7 mouse cellular contexts compared by ENCODE assay signal in genomic region chr1:155973068-155973718, GRCm38 (mm10). TPM values are rescaled to one million over a fixed set of nuclear protein-coding genes. Genes with fewer than 3 reads are reported as not detected.
A peak's percentile ranks its signal among the peaks of the same experiment; 100 is the strongest.
DNase-seq lines count a peak whose midpoint lies in the region; ATAC-seq lines count a peak whose summit lies in the region.

TSS of gene Cep350 (minus strand) at chr1:155973255.

- DNase-seq in adrenal gland, postnatal 14 days: peak; percentile 98
- DNase-seq in embryonic facial prominence, embryonic 11.5 days (ENCODE audit: low spot score): peak; percentile 97
- peak; percentile 97 for DNase-seq in kidney, adult 11 months
- DNase-seq in limb, embryonic 10.5 days (ENCODE audit: low spot score): peak; percentile 96
- peak; percentile 91 for DNase-seq in spleen, adult 12 weeks (ENCODE audit: low spot score)

- peak within 1 kb of the TSS; percentile 94 for H3K9ac ChIP-seq in embryonic facial prominence, embryonic 11.5 days (replicated peaks; ENCODE audit: low read length)
- H3K9ac ChIP-seq in midbrain, embryonic 13.5 days (replicated peaks): peak within 1 kb of the TSS; percentile 98

- peak; percentile 99 for ATAC-seq in embryonic facial prominence, embryonic 11.5 days (replicated peaks; ENCODE audit: insufficient number of reproducible peaks, low FRiP score, low TSS enrichment, low read depth)
- peak; percentile 88 for ATAC-seq in granulocyte monocyte progenitor cell, adult 5-6 weeks (replicated peaks; ENCODE audit: poor library complexity, severe bottlenecking)
- ATAC-seq in midbrain, embryonic 13.5 days: peak; percentile 99

- H3K4me3 ChIP-seq in embryonic facial prominence, embryonic 11.5 days (ENCODE audit: low read depth, low read length): peak within 1 kb of the TSS; percentile 89
- peak within 1 kb of the TSS; percentile 100 for H3K4me3 ChIP-seq in limb, embryonic 10.5 days
- H3K4me3 ChIP-seq in midbrain, embryonic 13.5 days (replicated peaks): peak within 1 kb of the TSS; percentile 99

- H3K36me3 ChIP-seq in embryonic facial prominence, embryonic 11.5 days (replicated peaks; ENCODE audit: control insufficient read depth, insufficient read depth, low read depth, low read length): no peaks in the 10 kb centered on the region
- H3K36me3 ChIP-seq in limb, embryonic 10.5 days: no peaks in the 10 kb centered on the region
- H3K36me3 ChIP-seq in midbrain, embryonic 13.5 days: no peaks in the 10 kb centered on the region

- peak within 1 kb of the TSS; percentile 81 for H3K27ac ChIP-seq in embryonic facial prominence, embryonic 11.5 days (replicated peaks; ENCODE audit: low read depth, low read length)
- peak within 1 kb of the TSS; percentile 98 for H3K27ac ChIP-seq in limb, embryonic 10.5 days
- peak within 1 kb of the TSS; percentile 95 for H3K27ac ChIP-seq in midbrain, embryonic 13.5 days

- peak within 1 kb of the TSS; percentile 76 for H3K4me2 ChIP-seq in embryonic facial prominence, embryonic 11.5 days (ENCODE audit: low read depth, low read length)
- peak within 1 kb of the TSS; percentile 78 for H3K4me2 ChIP-seq in midbrain, embryonic 13.5 days (replicated peaks)

- no peaks in the 10 kb centered on the region for H3K4me1 ChIP-seq in embryonic facial prominence, embryonic 11.5 days (ENCODE audit: control insufficient read depth, insufficient read depth, low read length)
- H3K4me1 ChIP-seq in limb, embryonic 10.5 days: peaks cover 21% of the 10 kb centered on the region
- H3K4me1 ChIP-seq in midbrain, embryonic 13.5 days (replicated peaks): peaks cover 33% of the 10 kb centered on the region

- no peaks in the 10 kb centered on the region for H3K27me3 ChIP-seq in embryonic facial prominence, embryonic 11.5 days (ENCODE audit: control insufficient read depth, insufficient read depth, low read length)
- no peaks in the 10 kb centered on the region for H3K27me3 ChIP-seq in limb, embryonic 10.5 days (ENCODE audit: low read depth, poor library complexity, severe bottlenecking)
- no peaks in the 10 kb centered on the region for H3K27me3 ChIP-seq in midbrain, embryonic 13.5 days

- 0% methylated on average over 35 of the region's 57 CpGs for WGBS in embryonic facial prominence, embryonic 11.5 days
- under 1% methylated on average over 52 of the region's 57 CpGs for WGBS in limb, embryonic 10.5 days
- under 1% methylated on average over 47 of the region's 57 CpGs for WGBS in midbrain, embryonic 13.5 days

- no peaks in the 10 kb centered on the region for H3K9me3 ChIP-seq in embryonic facial prominence, embryonic 11.5 days (replicated peaks; ENCODE audit: control insufficient read depth, low read length)
- H3K9me3 ChIP-seq in limb, embryonic 10.5 days (replicated peaks): no peaks in the 10 kb centered on the region
- no peaks in the 10 kb centered on the region for H3K9me3 ChIP-seq in midbrain, embryonic 13.5 days

RNA-seq across cellular contexts. Expression of gene Cep350, which starts in this region (rescaled TPM):
- total RNA-seq in adrenal gland, postnatal 14 days (2021): 33.6 and 39.6 TPM in 2 replicates
- 6.6 and 8.2 TPM in 2 replicates for polyA plus RNA-seq in embryonic facial prominence, embryonic 11.5 days (2014; fragmentation: Nextera tagmentation; extraction: Ambion mirVana)
- 81.6 and 84.7 TPM in 2 replicates for total RNA-seq in granulocyte monocyte progenitor cell, adult 5-6 weeks (2014; fragmentation: Nextera tagmentation)
- total RNA-seq in granulocyte monocyte progenitor cell, adult 5-6 weeks (2017): 114 and 142 TPM in 2 replicates
- polyA plus RNA-seq in limb, embryonic 10.5 days (2016; fragmentation: Nextera tagmentation; extraction: Ambion mirVana): 4.8 and 6.9 TPM in 2 replicates
- polyA plus RNA-seq in midbrain, embryonic 13.5 days (2015; fragmentation: Nextera tagmentation; extraction: Ambion mirVana): 11.0 and 11.2 TPM in 2 replicates

Comparison
In these comparisons a context has a peak if more than half of its experiments do, and no peak if none do; other contexts are left out.
1. Peak in every context shown above with its lines: DNase-seq, ATAC-seq, H3K4me3 ChIP-seq and H3K27ac ChIP-seq.